Mouse (Mus musculus) testis, postnatal 10 days (tissue): ENCODE results near the gene Cyp4f40.
"Not testable (repeated sequence)": the region's sequence is repeated elsewhere in the genome, so short reads cannot be mapped to it uniquely, and the experiment has no call there.

Experiments
- DNase-seq: peaks from one replicate; pipeline ENCODE4 v3.0.0; 2021; ENCODE audit warnings: low spot score

The Cyp4f40 gene

GRCm38 (mm10) chr17:32658712-32659111 is at the start of gene Cyp4f40:
Cyp4f40 (plus strand) TSS chr17:32658900.
- peak; percentile 64 for DNase-seq

- DNase-seq, result not testable (repeated sequence)
These were observed 48.5 kb upstream of the Cyp4f40 start for GRCm38 (mm10) chr17:32610231-32610630.

- no peak for DNase-seq
These were observed 47.8 kb upstream of the Cyp4f40 start for GRCm38 (mm10) chr17:32610896-32611295.

GRCm38 (mm10) chr17:32612417-32612816 is 46.3 kb upstream of the Cyp4f40 start:
- no peak for DNase-seq

- DNase-seq, result no peak
These were observed 41.4 kb upstream of the Cyp4f40 start for GRCm38 (mm10) chr17:32617252-32617651.

GRCm38 (mm10) chr17:32621018-32621417 is 37.7 kb upstream of the Cyp4f40 start, which contains the start of gene Cyp4f37:
Cyp4f37 (plus strand) TSS chr17:32621309.
- DNase-seq, result not testable (repeated sequence)

GRCm38 (mm10) chr17:32629726-32630125 is 29.0 kb upstream of the Cyp4f40 start:
- DNase-seq, result not testable (repeated sequence)

- DNase-seq, result no peak
These were observed 26.8 kb upstream of the Cyp4f40 start for GRCm38 (mm10) chr17:32631936-32632335.

- DNase-seq, result not testable (repeated sequence)
These were observed 24.3 kb upstream of the Cyp4f40 start for GRCm38 (mm10) chr17:32634242-32634971.

- DNase-seq, result peak; percentile 95
These were observed 23.8 kb upstream of the Cyp4f40 start for GRCm38 (mm10) chr17:32634972-32635314.

GRCm38 (mm10) chr17:32636341-32636740 is 22.4 kb upstream of the Cyp4f40 start:
- DNase-seq, result no peak

- DNase-seq, result no peak
These were observed 21.5 kb upstream of the Cyp4f40 start for GRCm38 (mm10) chr17:32637151-32637550.

GRCm38 (mm10) chr17:32646631-32647030 is 12.1 kb upstream of the Cyp4f40 start:
- no peak for DNase-seq

GRCm38 (mm10) chr17:32653860-32654259 is 4.8 kb upstream of the Cyp4f40 start:
- DNase-seq, result no peak

- DNase-seq, result no peak
These were observed 1.7 kb upstream of the Cyp4f40 start for GRCm38 (mm10) chr17:32657041-32657440.

- no peak for DNase-seq
These were observed 454 bp upstream of the Cyp4f40 start for GRCm38 (mm10) chr17:32658246-32658645.

- no peak for DNase-seq
These were observed 15.3 kb downstream of the Cyp4f40 start for GRCm38 (mm10) chr17:32673976-32674375.

GRCm38 (mm10) chr17:32676040-32676635 is 17.4 kb downstream of the Cyp4f40 start:
- no peak for DNase-seq

GRCm38 (mm10) chr17:32680404-32680803 is 21.7 kb downstream of the Cyp4f40 start:
- peak; percentile 71 for DNase-seq

- DNase-seq, result peak; percentile 75
These were observed 26.5 kb downstream of the Cyp4f40 start, which contains the start of gene Cyp4f15 for GRCm38 (mm10) chr17:32685048-32685750. Cyp4f15 (plus strand) TSS chr17:32685627.

GRCm38 (mm10) chr17:32686722-32687121 is 28.0 kb downstream of the Cyp4f40 start:
- no peak for DNase-seq

- no peak for DNase-seq
These were observed 32.3 kb downstream of the Cyp4f40 start for GRCm38 (mm10) chr17:32690959-32691358.

GRCm38 (mm10) chr17:32702826-32703225 is 44.1 kb downstream of the Cyp4f40 start:
- peak; percentile 51 for DNase-seq
